Mouse (Mus musculus): ENCODE measurements around the gene Gli3. TPM values are rescaled to one million over a fixed set of nuclear protein-coding genes. Genes with fewer than 3 reads are reported as not detected.

The Gli3 gene
- total and polyA plus RNA-seq, 2 experiments from 2014 or later, result 3.4 to 6.4 TPM

GRCm38 (mm10) chr13:15624490-15625353 lies 161.7 kb downstream of the Gli3 start:
- Histone ChIP-seq H3K9ac (no peak overlapping the region), H3K4me1 (ENCODE audit: insufficient read depth) (peaks cover 3% of the 10 kb centered on the region; the same call in 1 of the 2 replicates), H3K27ac (ENCODE audit: low read depth, low read length) (no peak overlapping the region), H3K27me3 (ENCODE audit: insufficient read depth, low read length) (no peaks in the 10 kb centered on the region), H3K4me2 (ENCODE audit: low read depth) (no peak overlapping the region), H3K9me3 (ENCODE audit: low read length) (no peaks in the 10 kb centered on the region), H3K4me3 (ENCODE audit: low read depth, low read length) (no peak overlapping the region), H3K36me3 (ENCODE audit: insufficient read depth) (no peaks in the 10 kb centered on the region)
- peak; percentile 38; the same call in 1 of the 2 replicates for ATAC-seq
- 12% methylated on average over 8 of the region's 8 CpGs for WGBS
- no peak for TF ChIP-seq CTCF (IDR thresholded peaks at IDR 0.05; ENCODE audit: low read depth)
- DNase-seq, result no peak

- ATAC-seq (no peak), DNase-seq (no peak)
- H3K9me3 ChIP-seq (ENCODE audit: low read length), result no peaks in the 10 kb centered on the region
- no peak overlapping the region for H3K27ac ChIP-seq (ENCODE audit: low read depth, low read length)
- H3K4me1 ChIP-seq (ENCODE audit: insufficient read depth), result no peaks in the 10 kb centered on the region
- H3K4me2 ChIP-seq (ENCODE audit: low read depth), result no peak overlapping the region
- no peak overlapping the region for H3K4me3 ChIP-seq (ENCODE audit: low read depth, low read length)
- H3K36me3 ChIP-seq (ENCODE audit: insufficient read depth), result no peaks in the 10 kb centered on the region
- TF ChIP-seq CTCF (IDR thresholded peaks at IDR 0.05; ENCODE audit: low read depth), result no peak
- no peak overlapping the region for H3K9ac ChIP-seq
- H3K27me3 ChIP-seq (ENCODE audit: insufficient read depth, low read length), result no peaks in the 10 kb centered on the region
- 94% methylated on average over 1 of the region's 1 CpGs for WGBS
Measured at GRCm38 (mm10) chr13:15641548-15641947, 178.5 kb downstream of the Gli3 start.

DNA sequence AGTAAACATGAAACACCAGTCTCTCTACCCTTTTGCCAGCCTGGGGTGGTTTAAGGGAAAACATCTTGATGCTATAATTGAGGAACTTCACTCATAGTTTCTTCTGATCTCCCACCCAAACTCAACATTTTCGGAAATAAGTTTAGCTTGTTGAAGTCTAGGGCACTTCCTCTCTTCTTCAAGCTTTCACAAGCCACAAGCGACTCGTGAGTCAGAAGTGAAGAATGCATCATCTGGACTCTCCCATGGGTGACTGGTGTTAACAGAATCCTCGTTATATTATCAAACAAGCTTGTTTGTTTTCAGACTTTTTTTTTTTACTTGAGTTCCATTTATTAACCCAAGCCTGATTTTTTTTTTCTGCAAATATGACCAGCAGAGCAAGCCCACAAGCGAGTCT lies 197.5 kb downstream of the Gli3 start:
- Histone ChIP-seq H3K27me3 (ENCODE audit: insufficient read depth, low read length) (no peaks in the 10 kb centered on the region), H3K4me1 (ENCODE audit: insufficient read depth) (no peaks in the 10 kb centered on the region), H3K9me3 (ENCODE audit: low read length) (no peaks in the 10 kb centered on the region), H3K36me3 (ENCODE audit: insufficient read depth) (no peaks in the 10 kb centered on the region), H3K27ac (ENCODE audit: low read depth, low read length) (no peak overlapping the region), H3K4me3 (ENCODE audit: low read depth, low read length) (no peak overlapping the region), H3K4me2 (ENCODE audit: low read depth) (no peak overlapping the region), H3K9ac (no peak overlapping the region)
- no peak for TF ChIP-seq CTCF (IDR thresholded peaks at IDR 0.05; ENCODE audit: low read depth)
- DNase-seq, result no peak
- 84% methylated on average over 5 of the region's 5 CpGs for WGBS
- no peak for ATAC-seq

DNA sequence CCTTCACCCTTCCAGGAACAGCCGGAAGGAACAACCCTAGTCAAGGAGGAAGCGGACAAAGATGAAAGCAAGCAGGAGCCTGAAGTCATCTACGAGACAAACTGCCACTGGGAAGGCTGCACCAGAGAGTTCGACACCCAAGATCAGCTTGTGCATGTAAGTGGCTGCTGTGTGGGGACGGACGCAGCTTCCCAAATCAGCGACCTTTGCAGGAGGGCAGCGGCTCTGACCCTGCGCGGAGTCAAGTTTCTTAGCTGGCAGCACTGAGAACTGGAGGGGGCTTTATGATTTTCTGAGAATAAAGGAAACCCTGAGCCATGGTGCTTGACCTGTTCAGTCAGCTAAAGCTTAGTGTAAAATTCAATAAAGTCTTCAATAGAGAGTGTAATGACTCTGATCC lies 199.3 kb downstream of the Gli3 start:
- Histone ChIP-seq H3K36me3 (ENCODE audit: insufficient read depth) (no peaks in the 10 kb centered on the region), H3K9me3 (ENCODE audit: low read length) (no peaks in the 10 kb centered on the region), H3K27me3 (ENCODE audit: insufficient read depth, low read length) (no peaks in the 10 kb centered on the region), H3K4me1 (ENCODE audit: insufficient read depth) (no peaks in the 10 kb centered on the region), H3K4me2 (ENCODE audit: low read depth) (no peak overlapping the region), H3K9ac (no peak overlapping the region), H3K4me3 (ENCODE audit: low read depth, low read length) (no peak overlapping the region), H3K27ac (ENCODE audit: low read depth, low read length) (no peak overlapping the region)
- no peak for DNase-seq
- ATAC-seq, result no peak
- no peak for TF ChIP-seq CTCF (IDR thresholded peaks at IDR 0.05; ENCODE audit: low read depth)
- 78% methylated on average over 10 of the region's 10 CpGs for WGBS

DNA sequence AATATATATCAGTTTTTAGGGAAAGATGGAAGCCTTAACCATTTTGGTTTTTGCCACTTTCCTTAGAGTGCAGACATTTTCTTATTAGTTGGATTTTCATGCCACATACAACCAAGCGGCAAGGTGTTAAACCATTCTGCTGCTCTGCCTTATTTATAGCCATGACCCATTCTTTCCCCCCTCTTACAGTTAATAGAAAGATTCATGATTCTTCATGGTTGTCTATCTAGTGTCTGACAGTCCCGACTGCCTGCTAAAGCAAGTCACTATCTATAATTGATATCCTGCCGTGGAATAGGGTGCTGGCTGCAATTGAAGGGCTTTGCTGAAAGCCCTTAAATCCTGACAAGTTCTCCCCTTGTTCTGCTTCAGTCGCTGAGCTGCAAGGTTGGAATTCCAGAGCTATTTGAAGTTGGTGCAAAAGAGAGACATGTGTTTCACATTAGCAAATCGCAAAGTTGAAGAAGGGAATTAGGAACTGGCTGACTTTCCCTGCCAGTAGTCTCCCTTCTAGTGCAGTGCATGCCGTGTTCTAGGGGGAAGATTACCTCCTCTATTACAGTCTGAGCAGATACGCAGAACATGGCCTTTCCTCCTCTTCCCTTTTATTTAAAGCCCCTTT lies 201.7 kb downstream of the Gli3 start:
- H3K27ac ChIP-seq (ENCODE audit: low read depth, low read length), result no peak overlapping the region
- no peaks in the 10 kb centered on the region for H3K4me1 ChIP-seq (ENCODE audit: insufficient read depth)
- H3K4me2 ChIP-seq (ENCODE audit: low read depth), result no peak overlapping the region
- H3K36me3 ChIP-seq (ENCODE audit: insufficient read depth), result no peaks in the 10 kb centered on the region
- no peaks in the 10 kb centered on the region for H3K27me3 ChIP-seq (ENCODE audit: insufficient read depth, low read length)
- TF ChIP-seq CTCF (IDR thresholded peaks at IDR 0.05; ENCODE audit: low read depth), result no peak
- DNase-seq (no peak), ATAC-seq (no peak; the same call in 1 of the 2 replicates)
- 44% methylated on average over 7 of the region's 7 CpGs for WGBS
- no peak overlapping the region for H3K9ac ChIP-seq
- no peaks in the 10 kb centered on the region for H3K9me3 ChIP-seq (ENCODE audit: low read length)
- no peak overlapping the region for H3K4me3 ChIP-seq (ENCODE audit: low read depth, low read length)

- no peak overlapping the region for H3K27ac ChIP-seq (ENCODE audit: low read depth, low read length)
- H3K4me2 ChIP-seq (ENCODE audit: low read depth), result no peak overlapping the region
- DNase-seq (no peak), ATAC-seq (no peak)
- H3K27me3 ChIP-seq (ENCODE audit: insufficient read depth, low read length), result no peaks in the 10 kb centered on the region
- 92% methylated on average over 8 of the region's 8 CpGs for WGBS
- H3K4me1 ChIP-seq (ENCODE audit: insufficient read depth), result no peaks in the 10 kb centered on the region
- no peak overlapping the region for H3K4me3 ChIP-seq (ENCODE audit: low read depth, low read length)
- no peaks in the 10 kb centered on the region for H3K36me3 ChIP-seq (ENCODE audit: insufficient read depth)
- no peaks in the 10 kb centered on the region for H3K9me3 ChIP-seq (ENCODE audit: low read length)
- no peak for TF ChIP-seq CTCF (IDR thresholded peaks at IDR 0.05; ENCODE audit: low read depth)
- no peak overlapping the region for H3K9ac ChIP-seq
Measured at GRCm38 (mm10) chr13:15665514-15665913, 202.5 kb downstream of the Gli3 start.

Measured in forebrain, postnatal 0 days (tissue).